Mouse (Mus musculus): ENCODE results near the gene Hip1.
"Not testable (repeated sequence)": the region's sequence is repeated elsewhere in the genome, so short reads cannot be mapped to it uniquely, and the experiment has no call there.

Hip1 gene

GRCm38 (mm10) chr5:135371195-135371594, 173.7 kb downstream of the Hip1 start:
- DNase-seq (ENCODE audit: extremely low read depth, low read depth, low spot score): no peak

GRCm38 (mm10) chr5:135369787-135370654, 174.9 kb downstream of the Hip1 start, which contains the start of gene Nsun5:
Gene Nsun5 (plus strand): TSS chr5:135369953.
- no peak for DNase-seq (ENCODE audit: extremely low read depth, low read depth, low spot score)

- DNase-seq (ENCODE audit: extremely low read depth, low read depth, low spot score): not testable (repeated sequence)
These were observed 175.7 kb downstream of the Hip1 start for GRCm38 (mm10) chr5:135369196-135369595.

GRCm38 (mm10) chr5:135368312-135368711, 176.6 kb downstream of the Hip1 start:
- DNase-seq (ENCODE audit: extremely low read depth, low read depth, low spot score): peak; percentile 99

GRCm38 (mm10) chr5:135367841-135368240, 177.1 kb downstream of the Hip1 start:
- no peak for DNase-seq (ENCODE audit: extremely low read depth, low read depth, low spot score)

GRCm38 (mm10) chr5:135363540-135363939, 181.4 kb downstream of the Hip1 start:
- DNase-seq (ENCODE audit: extremely low read depth, low read depth, low spot score): no peak

- DNase-seq (ENCODE audit: extremely low read depth, low read depth, low spot score): no peak
These were observed 182.3 kb downstream of the Hip1 start for GRCm38 (mm10) chr5:135362572-135362971.

GRCm38 (mm10) chr5:135359772-135360171, 185.1 kb downstream of the Hip1 start:
- no peak for DNase-seq (ENCODE audit: extremely low read depth, low read depth, low spot score)

- DNase-seq (ENCODE audit: extremely low read depth, low read depth, low spot score): no peak
These were observed 187.4 kb downstream of the Hip1 start for GRCm38 (mm10) chr5:135357556-135357955.

Measured in fat pad, adult 2 months (tissue).